Mouse (Mus musculus) ES-E14 (cell line): ENCODE measurements around the gene Dapk3.

Experiments
- MAFK ChIP-seq: IDR thresholded peaks from 2 replicates; pipeline ENCODE4 v1.6.1; 2014; ENCODE audit warnings: mild to moderate bottlenecking, low read depth, low read length, inconsistent platforms; ENCODE audit not compliant: insufficient read depth
- ZC3H11A ChIP-seq: IDR thresholded peaks from 2 replicates; pipeline ENCODE4 v1.6.1; 2012; ENCODE audit warnings: low read depth, mild to moderate bottlenecking, inconsistent platforms, low read length, borderline replicate concordance
- ZNF384 ChIP-seq: IDR thresholded peaks from 2 replicates; pipeline ENCODE4 v1.6.1; 2012; ENCODE audit warnings: low read depth, low read length, inconsistent platforms

- TF ChIP-seq MAFK (no peak), ZC3H11A (no peak), ZNF384 (no peak)
Measured at GRCm38 (mm10) chr10:81196470-81197065, 13.8 kb downstream of the Dapk3 start.
